Mouse (Mus musculus) cerebellum, postnatal 36 days (tissue): ENCODE results near the gene Krtcap2.

Experiments
- DNase-seq, 2 experiments: peaks; one replicate each; pipeline ENCODE4 v3.0.0; 2021 to 2022; ENCODE audit warnings: mixed read lengths in 2 of 2

Krtcap2 gene

GRCm38 (mm10) chr3:89282291-89282643 lies 36.5 kb downstream of the Krtcap2 start:
- no peak for DNase-seq

GRCm38 (mm10) chr3:89284261-89284660 lies 38.5 kb downstream of the Krtcap2 start:
- DNase-seq, result no peak

GRCm38 (mm10) chr3:89285526-89285925 lies 39.8 kb downstream of the Krtcap2 start:
- no peak for DNase-seq

GRCm38 (mm10) chr3:89287286-89287685 lies 41.5 kb downstream of the Krtcap2 start:
- DNase-seq, result no peak

GRCm38 (mm10) chr3:89288503-89288928 lies 42.8 kb downstream of the Krtcap2 start:
- DNase-seq, result no peak

- no peak for DNase-seq
These were observed 46.1 kb downstream of the Krtcap2 start for GRCm38 (mm10) chr3:89291874-89292273.

- no peak for DNase-seq
These were observed 46.5 kb downstream of the Krtcap2 start for GRCm38 (mm10) chr3:89292303-89292702.

GRCm38 (mm10) chr3:89293247-89293918 lies 47.6 kb downstream of the Krtcap2 start:
- no peak for DNase-seq

- DNase-seq, result no peak
These were observed 48.4 kb downstream of the Krtcap2 start for GRCm38 (mm10) chr3:89294195-89294594.

GRCm38 (mm10) chr3:89295685-89296230 lies 50.0 kb downstream of the Krtcap2 start:
- no peak for DNase-seq

- no peak for DNase-seq
These were observed 51.1 kb downstream of the Krtcap2 start for GRCm38 (mm10) chr3:89296761-89297396.

GRCm38 (mm10) chr3:89298908-89299307 lies 53.1 kb downstream of the Krtcap2 start:
- no peak for DNase-seq

GRCm38 (mm10) chr3:89299499-89299898 lies 53.7 kb downstream of the Krtcap2 start:
- no peak for DNase-seq
